Mouse (Mus musculus): ENCODE data around the gene Pde1a. TPM values are rescaled to one million over a fixed set of nuclear protein-coding genes. Genes with fewer than 3 reads are reported as not detected.

Gene Pde1a
- polyA plus RNA-seq, 1 experiment, result 0.67 TPM

- no peaks in the 10 kb centered on the region for H3K27me3 ChIP-seq (ENCODE audit: control insufficient read depth, insufficient read depth, insufficient read length)
- H3K4me3 ChIP-seq, result no peak overlapping the region
- no peak overlapping the region for H3K4me2 ChIP-seq (ENCODE audit: low read depth)
- TF ChIP-seq POLR2AphosphoS2 (IDR thresholded peaks at IDR 0.05; ENCODE audit: insufficient read length, low read depth) (no peak), CEBPB (IDR thresholded peaks at IDR 0.05; ENCODE audit: insufficient read depth, poor library complexity, severe bottlenecking) (no peak), USF1 (IDR thresholded peaks at IDR 0.05; ENCODE audit: low read depth) (no peak), MYOD1 (IDR thresholded peaks at IDR 0.05; ENCODE audit: control insufficient read depth in 1 of 3, insufficient read length in 2 of 3, low read depth in 2 of 3) (no peak), E2F4 (IDR thresholded peaks at IDR 0.05; ENCODE audit: insufficient read depth) (no peak), REST (IDR thresholded peaks at IDR 0.05; ENCODE audit: insufficient read depth, insufficient read length) (no peak), TCF3 (IDR thresholded peaks at IDR 0.05; ENCODE audit: insufficient read length, low read depth) (no peak), TCF12 (IDR thresholded peaks at IDR 0.05; ENCODE audit: insufficient read depth, poor library complexity, severe bottlenecking) (no peak), SRF (IDR thresholded peaks at IDR 0.05; ENCODE audit: control insufficient read depth, insufficient read length, low read depth) (no peak), MYOG (IDR thresholded peaks at IDR 0.05; ENCODE audit: control insufficient read depth in 1 of 3, insufficient read depth in 1 of 3, insufficient read length in 2 of 3, low read depth in 2 of 3) (no peak), POLR2A (IDR thresholded peaks at IDR 0.05; ENCODE audit: insufficient read length, low read depth) (no peak), MAX (IDR thresholded peaks at IDR 0.05; ENCODE audit: low read depth) (no peak)
- no peak overlapping the region for H3ac ChIP-seq (ENCODE audit: control insufficient read depth, insufficient read length)
- H3K79me2 ChIP-seq (ENCODE audit: control insufficient read depth, insufficient read depth), result no peaks in the 10 kb centered on the region
- H3K36me3 ChIP-seq (ENCODE audit: control insufficient read depth, insufficient read depth), result no peaks in the 10 kb centered on the region
Observed at GRCm38 (mm10) chr2:80086891-80087290, 42.4 kb downstream of the Pde1a start.

DNA sequence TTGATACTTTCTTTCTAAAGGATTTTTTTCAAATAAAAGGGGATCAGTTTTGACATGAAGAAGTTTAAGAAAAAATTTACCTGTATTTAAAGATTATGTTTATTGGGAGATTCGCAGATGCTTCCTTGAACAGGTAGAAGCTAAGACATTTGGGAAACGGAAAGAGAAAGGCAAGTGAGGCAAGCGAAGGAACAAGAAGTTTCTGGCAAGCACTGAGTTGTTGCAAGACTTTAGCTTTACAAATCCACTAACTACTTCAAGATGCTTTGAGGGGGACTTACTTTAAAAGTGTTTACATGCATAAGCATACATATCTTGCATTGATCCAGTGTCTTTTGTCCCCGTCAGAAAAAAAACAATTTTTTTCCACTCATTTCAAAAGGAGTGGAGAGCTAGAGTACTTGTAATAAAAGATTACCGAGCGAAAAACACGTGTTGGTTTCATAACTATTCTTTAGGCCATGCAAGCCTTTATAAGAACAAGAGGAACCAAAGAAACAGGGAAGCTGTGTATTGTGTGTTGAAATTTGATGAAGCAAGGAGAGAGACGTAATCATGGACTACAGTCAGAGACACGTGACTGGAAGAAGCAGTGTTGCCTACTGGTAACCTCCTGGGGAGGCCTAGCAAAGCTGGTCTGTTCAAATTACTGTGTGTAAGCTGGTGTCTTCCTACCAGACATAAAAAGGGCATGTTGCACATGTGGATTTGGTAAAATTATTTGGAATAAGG lies 49.0 kb downstream of the Pde1a start:
- Histone ChIP-seq H3K4me3 (no peak overlapping the region), H3K4me2 (ENCODE audit: low read depth) (no peak overlapping the region), H3K27me3 (ENCODE audit: control insufficient read depth, insufficient read depth, insufficient read length) (no peaks in the 10 kb centered on the region), H3K36me3 (ENCODE audit: control insufficient read depth, insufficient read depth) (no peaks in the 10 kb centered on the region), H3K79me2 (ENCODE audit: control insufficient read depth, insufficient read depth) (no peaks in the 10 kb centered on the region), H3ac (ENCODE audit: control insufficient read depth, insufficient read length) (no peak overlapping the region)
- TF ChIP-seq SRF (IDR thresholded peaks at IDR 0.05; ENCODE audit: control insufficient read depth, insufficient read length, low read depth) (no peak), MAX (IDR thresholded peaks at IDR 0.05; ENCODE audit: low read depth) (no peak)

GRCm38 (mm10) chr2:80079618-80080017 lies 49.6 kb downstream of the Pde1a start:
- TF ChIP-seq POLR2A (IDR thresholded peaks at IDR 0.05; ENCODE audit: insufficient read length, low read depth) (no peak), CEBPB (IDR thresholded peaks at IDR 0.05; ENCODE audit: insufficient read depth, poor library complexity, severe bottlenecking) (no peak), E2F4 (IDR thresholded peaks at IDR 0.05; ENCODE audit: insufficient read depth) (no peak), TCF12 (IDR thresholded peaks at IDR 0.05; ENCODE audit: insufficient read depth, poor library complexity, severe bottlenecking) (no peak), REST (IDR thresholded peaks at IDR 0.05; ENCODE audit: insufficient read depth, insufficient read length) (no peak), MYOD1 (IDR thresholded peaks at IDR 0.05; ENCODE audit: control insufficient read depth in 1 of 3, insufficient read length in 2 of 3, low read depth in 2 of 3) (no peak), MYOG (IDR thresholded peaks at IDR 0.05; ENCODE audit: control insufficient read depth in 1 of 3, insufficient read depth in 1 of 3, insufficient read length in 2 of 3, low read depth in 2 of 3) (no peak), SRF (IDR thresholded peaks at IDR 0.05; ENCODE audit: control insufficient read depth, insufficient read length, low read depth) (no peak), USF1 (IDR thresholded peaks at IDR 0.05; ENCODE audit: low read depth) (no peak), TCF3 (IDR thresholded peaks at IDR 0.05; ENCODE audit: insufficient read length, low read depth) (no peak), MAX (IDR thresholded peaks at IDR 0.05; ENCODE audit: low read depth) (no peak), POLR2AphosphoS2 (IDR thresholded peaks at IDR 0.05; ENCODE audit: insufficient read length, low read depth) (no peak)
- no peak overlapping the region for H3K4me2 ChIP-seq (ENCODE audit: low read depth)
- no peak overlapping the region for H3K4me3 ChIP-seq
- H3K27me3 ChIP-seq (ENCODE audit: control insufficient read depth, insufficient read depth, insufficient read length), result no peaks in the 10 kb centered on the region
- no peak overlapping the region for H3ac ChIP-seq (ENCODE audit: control insufficient read depth, insufficient read length)
- no peaks in the 10 kb centered on the region for H3K36me3 ChIP-seq (ENCODE audit: control insufficient read depth, insufficient read depth)
- H3K79me2 ChIP-seq (ENCODE audit: control insufficient read depth, insufficient read depth), result no peaks in the 10 kb centered on the region

DNA sequence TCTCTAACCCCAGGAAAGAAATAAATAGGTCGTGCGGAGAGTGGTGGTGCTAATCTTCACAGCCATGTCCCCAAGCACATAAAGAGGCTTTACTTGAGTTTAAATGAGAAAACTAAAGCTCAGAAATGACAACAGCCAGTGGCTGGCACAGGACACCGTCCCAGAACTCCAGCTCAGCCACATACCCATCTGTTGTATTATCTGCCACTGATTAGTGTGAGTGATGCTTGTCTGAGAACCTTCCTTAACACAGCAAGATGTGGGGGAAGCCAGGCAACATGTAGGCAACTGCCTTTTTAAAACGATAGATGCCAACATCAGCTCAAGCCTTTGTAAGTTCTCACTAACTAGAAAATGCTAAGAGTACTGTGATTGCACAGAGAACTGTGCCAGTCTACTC lies 52.9 kb downstream of the Pde1a start:
- Histone ChIP-seq H3K4me3 (no peak overlapping the region), H3ac (ENCODE audit: control insufficient read depth, insufficient read length) (no peak overlapping the region), H3K27me3 (ENCODE audit: control insufficient read depth, insufficient read depth, insufficient read length) (no peaks in the 10 kb centered on the region), H3K4me2 (ENCODE audit: low read depth) (no peak overlapping the region), H3K79me2 (ENCODE audit: control insufficient read depth, insufficient read depth) (no peaks in the 10 kb centered on the region), H3K36me3 (ENCODE audit: control insufficient read depth, insufficient read depth) (no peaks in the 10 kb centered on the region)
- TF ChIP-seq POLR2AphosphoS2 (IDR thresholded peaks at IDR 0.05; ENCODE audit: insufficient read length, low read depth) (no peak), REST (IDR thresholded peaks at IDR 0.05; ENCODE audit: insufficient read depth, insufficient read length) (no peak), SRF (IDR thresholded peaks at IDR 0.05; ENCODE audit: control insufficient read depth, insufficient read length, low read depth) (no peak), USF1 (IDR thresholded peaks at IDR 0.05; ENCODE audit: low read depth) (no peak), CEBPB (IDR thresholded peaks at IDR 0.05; ENCODE audit: insufficient read depth, poor library complexity, severe bottlenecking) (no peak), E2F4 (IDR thresholded peaks at IDR 0.05; ENCODE audit: insufficient read depth) (no peak), POLR2A (IDR thresholded peaks at IDR 0.05; ENCODE audit: insufficient read length, low read depth) (no peak), TCF3 (IDR thresholded peaks at IDR 0.05; ENCODE audit: insufficient read length, low read depth) (no peak), MYOG (IDR thresholded peaks at IDR 0.05; ENCODE audit: control insufficient read depth in 1 of 3, insufficient read depth in 1 of 3, insufficient read length in 2 of 3, low read depth in 2 of 3) (no peak), MAX (IDR thresholded peaks at IDR 0.05; ENCODE audit: low read depth) (no peak)

- Histone ChIP-seq H3K4me2 (ENCODE audit: low read depth) (no peak overlapping the region), H3K27me3 (ENCODE audit: control insufficient read depth, insufficient read depth, insufficient read length) (no peaks in the 10 kb centered on the region), H3K79me2 (ENCODE audit: control insufficient read depth, insufficient read depth) (no peaks in the 10 kb centered on the region), H3K36me3 (ENCODE audit: control insufficient read depth, insufficient read depth) (no peaks in the 10 kb centered on the region), H3K4me3 (no peak overlapping the region), H3ac (ENCODE audit: control insufficient read depth, insufficient read length) (no peak overlapping the region)
- TF ChIP-seq E2F4 (IDR thresholded peaks at IDR 0.05; ENCODE audit: insufficient read depth) (no peak), TCF3 (IDR thresholded peaks at IDR 0.05; ENCODE audit: insufficient read length, low read depth) (no peak), TCF12 (IDR thresholded peaks at IDR 0.05; ENCODE audit: insufficient read depth, poor library complexity, severe bottlenecking) (no peak), POLR2A (IDR thresholded peaks at IDR 0.05; ENCODE audit: insufficient read length, low read depth) (no peak), SRF (IDR thresholded peaks at IDR 0.05; ENCODE audit: control insufficient read depth, insufficient read length, low read depth) (no peak), MAX (IDR thresholded peaks at IDR 0.05; ENCODE audit: low read depth) (no peak), CEBPB (IDR thresholded peaks at IDR 0.05; ENCODE audit: insufficient read depth, poor library complexity, severe bottlenecking) (no peak), REST (IDR thresholded peaks at IDR 0.05; ENCODE audit: insufficient read depth, insufficient read length) (no peak), MYOG (IDR thresholded peaks at IDR 0.05; ENCODE audit: control insufficient read depth in 1 of 3, insufficient read depth in 1 of 3, insufficient read length in 2 of 3, low read depth in 2 of 3) (no peak), MYOD1 (IDR thresholded peaks at IDR 0.05; ENCODE audit: control insufficient read depth in 1 of 3, insufficient read length in 2 of 3, low read depth in 2 of 3) (no peak), USF1 (IDR thresholded peaks at IDR 0.05; ENCODE audit: low read depth) (no peak), POLR2AphosphoS2 (IDR thresholded peaks at IDR 0.05; ENCODE audit: insufficient read length, low read depth) (no peak)
Observed at GRCm38 (mm10) chr2:80074531-80074930, 54.7 kb downstream of the Pde1a start.
